Mouse (Mus musculus): ENCODE data around the gene Acot12. TPM values are rescaled to one million over a fixed set of nuclear protein-coding genes. Genes with fewer than 3 reads are reported as not detected.

Gene Acot12
- total RNA-seq, 1 experiment, result not detected

DNA sequence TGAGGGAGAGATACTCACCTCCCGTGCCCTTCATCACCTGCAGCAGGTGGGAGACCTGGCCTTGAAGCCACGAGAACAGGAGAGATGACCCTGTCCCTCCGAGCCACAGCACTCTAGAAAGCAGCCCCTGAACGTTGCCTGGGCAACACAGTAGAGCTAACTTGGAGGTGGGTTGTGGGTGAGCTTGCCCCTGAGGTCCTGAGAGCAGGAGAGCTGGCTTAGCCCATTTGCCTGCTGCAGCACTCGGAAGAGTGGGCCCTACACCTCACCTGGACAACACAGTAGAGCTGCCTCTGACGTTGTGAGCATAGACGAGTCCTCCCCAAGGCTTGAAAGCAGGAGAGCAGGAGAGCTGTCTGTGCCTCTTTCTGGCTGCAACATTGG lies 17.6 kb upstream of the Acot12 start:
- DNase-seq (ENCODE audit: low read depth, low spot score), result no peak

DNA sequence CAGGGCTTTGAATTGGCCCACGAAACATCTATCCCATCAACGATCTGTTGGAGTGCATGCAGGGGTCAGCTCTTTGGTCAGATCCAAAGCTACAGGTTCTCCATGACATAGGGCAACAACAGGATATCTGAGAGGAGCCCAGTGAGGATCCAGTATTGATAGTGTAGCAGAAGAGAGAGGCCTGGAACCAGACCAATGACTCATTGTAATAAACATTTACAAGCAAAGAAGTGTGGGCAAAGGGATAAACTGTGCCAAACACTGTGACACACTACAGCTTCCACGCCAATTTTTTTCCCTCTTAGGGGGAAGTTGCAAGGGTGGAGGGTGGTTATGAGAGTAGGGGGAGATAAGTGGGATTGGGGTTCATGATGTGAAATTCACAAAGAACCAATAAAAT lies 17.1 kb upstream of the Acot12 start:
- Histone ChIP-seq H3K4me3 (ENCODE audit: insufficient read depth in 1 of 2, low read depth in 1 of 2, low read length in 2 of 2, poor library complexity in 1 of 2, severe bottlenecking in 1 of 2) (no peak overlapping the region), H3K9me3 (ENCODE audit: control insufficient read depth, insufficient read depth, low read depth, low read length) (no peaks in the 10 kb centered on the region), H3K4me1 (ENCODE audit: control insufficient read depth in 2 of 2, insufficient read depth in 2 of 2, low read length in 2 of 2, poor library complexity in 1 of 2) (no peaks in the 10 kb centered on the region), H3K36me3 (ENCODE audit: control insufficient read depth, insufficient read depth, low read length, poor library complexity, severe bottlenecking) (no peaks in the 10 kb centered on the region), H3K27ac (ENCODE audit: insufficient read depth, low read depth, low read length, poor library complexity, severe bottlenecking) (no peak overlapping the region), H3K9ac (ENCODE audit: insufficient read depth, low read depth, low read length, poor library complexity, severe bottlenecking) (no peak overlapping the region)
- no peak for DNase-seq (ENCODE audit: low read depth, low spot score)
- TF ChIP-seq CHD2 (IDR thresholded peaks at IDR 0.05; ENCODE audit: low read depth, low read length) (no peak), ZNF384 (IDR thresholded peaks at IDR 0.05; ENCODE audit: low read depth, low read length) (no peak), ZC3H11A (IDR thresholded peaks at IDR 0.05; ENCODE audit: borderline replicate concordance, low read depth, low read length) (no peak), HCFC1 (IDR thresholded peaks at IDR 0.05; ENCODE audit: borderline replicate concordance, insufficient read depth, low read length) (no peak)
- in situ Hi-C loops (cut with MboI; ENCODE audit: low sequenced_read_pairs in 2 of 2, unreplicated experiment in 2 of 2), result no loop called here

More for the DNA sequence above, 17.6 kb upstream of the Acot12 start:
- no peaks in the 10 kb centered on the region for H3K4me1 ChIP-seq (ENCODE audit: control insufficient read depth in 2 of 2, insufficient read depth in 2 of 2, low read length in 2 of 2, poor library complexity in 1 of 2)
- H3K27ac ChIP-seq (ENCODE audit: insufficient read depth, low read depth, low read length, poor library complexity, severe bottlenecking), result no peak overlapping the region
- no peaks in the 10 kb centered on the region for H3K9me3 ChIP-seq (ENCODE audit: control insufficient read depth, insufficient read depth, low read depth, low read length)
- H3K4me3 ChIP-seq (ENCODE audit: insufficient read depth in 1 of 2, low read depth in 1 of 2, low read length in 2 of 2, poor library complexity in 1 of 2, severe bottlenecking in 1 of 2), result peak overlapping the region in 1 of 2 experiments; percentile 30; a peak in 1 of 4 replicates
- in situ Hi-C loops (cut with MboI; ENCODE audit: low sequenced_read_pairs in 2 of 2, unreplicated experiment in 2 of 2), result no loop called here
- H3K9ac ChIP-seq (ENCODE audit: insufficient read depth, low read depth, low read length, poor library complexity, severe bottlenecking), result no peak overlapping the region
- no peak for TF ChIP-seq ZC3H11A (IDR thresholded peaks at IDR 0.05; ENCODE audit: borderline replicate concordance, low read depth, low read length)
- no peak for TF ChIP-seq MAFK (IDR thresholded peaks at IDR 0.05; ENCODE audit: insufficient read depth, low read depth, low read length)
- no peak for TF ChIP-seq ZNF384 (IDR thresholded peaks at IDR 0.05; ENCODE audit: low read depth, low read length)
- no peak for TF ChIP-seq HCFC1 (IDR thresholded peaks at IDR 0.05; ENCODE audit: borderline replicate concordance, insufficient read depth, low read length)
- TF ChIP-seq CHD2 (IDR thresholded peaks at IDR 0.05; ENCODE audit: low read depth, low read length), result no peak
- no peaks in the 10 kb centered on the region for H3K36me3 ChIP-seq (ENCODE audit: control insufficient read depth, insufficient read depth, low read length, poor library complexity, severe bottlenecking)

DNA sequence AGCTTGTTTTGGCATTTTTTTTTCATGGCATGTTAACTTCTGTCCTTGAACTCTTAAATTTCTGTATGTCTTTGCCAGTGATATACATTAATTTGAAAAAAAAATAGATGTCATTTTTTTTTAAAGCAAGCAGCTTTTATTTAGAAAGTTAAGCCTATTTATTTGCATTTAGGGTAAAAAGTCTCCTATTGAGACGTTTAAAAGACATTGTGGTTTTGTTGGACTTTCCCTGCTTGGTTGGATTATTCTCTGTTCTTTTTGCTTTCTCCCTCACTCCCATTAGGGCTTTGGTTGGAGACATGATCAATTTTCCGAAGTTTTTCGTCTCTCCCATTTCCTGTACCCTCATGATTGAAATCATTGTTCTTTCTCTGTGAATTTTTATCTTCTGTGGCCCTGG lies 16.2 kb upstream of the Acot12 start:
- TF ChIP-seq MAFK (IDR thresholded peaks at IDR 0.05; ENCODE audit: insufficient read depth, low read depth, low read length), result no peak
- no peak for TF ChIP-seq HCFC1 (IDR thresholded peaks at IDR 0.05; ENCODE audit: borderline replicate concordance, insufficient read depth, low read length)
- TF ChIP-seq CHD2 (IDR thresholded peaks at IDR 0.05; ENCODE audit: low read depth, low read length), result no peak
- TF ChIP-seq ZC3H11A (IDR thresholded peaks at IDR 0.05; ENCODE audit: borderline replicate concordance, low read depth, low read length), result no peak
- no peak for TF ChIP-seq ZNF384 (IDR thresholded peaks at IDR 0.05; ENCODE audit: low read depth, low read length)
- in situ Hi-C loops (cut with MboI; ENCODE audit: low sequenced_read_pairs in 2 of 2, unreplicated experiment in 2 of 2), result no loop called here
- no peaks in the 10 kb centered on the region for H3K4me1 ChIP-seq (ENCODE audit: control insufficient read depth in 2 of 2, insufficient read depth in 2 of 2, low read length in 2 of 2, poor library complexity in 1 of 2)

GRCm38 (mm10) chr13:91727899-91728298 lies 13.4 kb upstream of the Acot12 start:
- H3K36me3 ChIP-seq (ENCODE audit: control insufficient read depth, insufficient read depth, low read length, poor library complexity, severe bottlenecking), result no peaks in the 10 kb centered on the region

More for the DNA sequence above, 16.2 kb upstream of the Acot12 start:
- no peak overlapping the region for H3K4me3 ChIP-seq (ENCODE audit: insufficient read depth in 1 of 2, low read depth in 1 of 2, low read length in 2 of 2, poor library complexity in 1 of 2, severe bottlenecking in 1 of 2)
- no peak overlapping the region for H3K27ac ChIP-seq (ENCODE audit: insufficient read depth, low read depth, low read length, poor library complexity, severe bottlenecking)
- H3K9me3 ChIP-seq (ENCODE audit: control insufficient read depth, insufficient read depth, low read depth, low read length), result no peaks in the 10 kb centered on the region
- H3K36me3 ChIP-seq (ENCODE audit: control insufficient read depth, insufficient read depth, low read length, poor library complexity, severe bottlenecking), result no peaks in the 10 kb centered on the region
- no peak for DNase-seq (ENCODE audit: low read depth, low spot score)
- H3K9ac ChIP-seq (ENCODE audit: insufficient read depth, low read depth, low read length, poor library complexity, severe bottlenecking), result no peak overlapping the region

GRCm38 (mm10) chr13:91737191-91737590 lies 4.1 kb upstream of the Acot12 start:
- Histone ChIP-seq H3K4me1 (ENCODE audit: control insufficient read depth in 2 of 2, insufficient read depth in 2 of 2, low read length in 2 of 2, poor library complexity in 1 of 2) (no peaks in the 10 kb centered on the region), H3K36me3 (ENCODE audit: control insufficient read depth, insufficient read depth, low read length, poor library complexity, severe bottlenecking) (no peaks in the 10 kb centered on the region), H3K9ac (ENCODE audit: insufficient read depth, low read depth, low read length, poor library complexity, severe bottlenecking) (no peak overlapping the region), H3K4me3 (ENCODE audit: insufficient read depth in 1 of 2, low read depth in 1 of 2, low read length in 2 of 2, poor library complexity in 1 of 2, severe bottlenecking in 1 of 2) (no peak overlapping the region), H3K27ac (ENCODE audit: insufficient read depth, low read depth, low read length, poor library complexity, severe bottlenecking) (no peak overlapping the region), H3K9me3 (ENCODE audit: control insufficient read depth, insufficient read depth, low read depth, low read length) (no peaks in the 10 kb centered on the region)
- no peak for DNase-seq (ENCODE audit: low read depth, low spot score)
- TF ChIP-seq ZC3H11A (IDR thresholded peaks at IDR 0.05; ENCODE audit: borderline replicate concordance, low read depth, low read length) (no peak), ZNF384 (IDR thresholded peaks at IDR 0.05; ENCODE audit: low read depth, low read length) (no peak), HCFC1 (IDR thresholded peaks at IDR 0.05; ENCODE audit: borderline replicate concordance, insufficient read depth, low read length) (no peak), CHD2 (IDR thresholded peaks at IDR 0.05; ENCODE audit: low read depth, low read length) (no peak), MAFK (IDR thresholded peaks at IDR 0.05; ENCODE audit: insufficient read depth, low read depth, low read length) (no peak)
- in situ Hi-C loops (cut with MboI; ENCODE audit: low sequenced_read_pairs in 2 of 2, unreplicated experiment in 2 of 2), result no loop called here

More at GRCm38 (mm10) chr13:91727899-91728298, 13.4 kb upstream of the Acot12 start:
- Histone ChIP-seq H3K9ac (ENCODE audit: insufficient read depth, low read depth, low read length, poor library complexity, severe bottlenecking) (no peak overlapping the region), H3K4me3 (ENCODE audit: insufficient read depth in 1 of 2, low read depth in 1 of 2, low read length in 2 of 2, poor library complexity in 1 of 2, severe bottlenecking in 1 of 2) (no peak overlapping the region), H3K4me1 (ENCODE audit: control insufficient read depth in 2 of 2, insufficient read depth in 2 of 2, low read length in 2 of 2, poor library complexity in 1 of 2) (no peaks in the 10 kb centered on the region), H3K9me3 (ENCODE audit: control insufficient read depth, insufficient read depth, low read depth, low read length) (no peaks in the 10 kb centered on the region), H3K27ac (ENCODE audit: insufficient read depth, low read depth, low read length, poor library complexity, severe bottlenecking) (no peak overlapping the region)
- TF ChIP-seq HCFC1 (IDR thresholded peaks at IDR 0.05; ENCODE audit: borderline replicate concordance, insufficient read depth, low read length), result no peak
- TF ChIP-seq MAFK (IDR thresholded peaks at IDR 0.05; ENCODE audit: insufficient read depth, low read depth, low read length), result peak; percentile 75; the same call in 1 of the 2 replicates
- TF ChIP-seq ZC3H11A (IDR thresholded peaks at IDR 0.05; ENCODE audit: borderline replicate concordance, low read depth, low read length), result no peak
- peak; percentile 4 for DNase-seq (ENCODE audit: low read depth, low spot score)
- in situ Hi-C loops (cut with MboI; ENCODE audit: low sequenced_read_pairs in 2 of 2, unreplicated experiment in 2 of 2), result no loop called here

Measured in ES-E14 (cell line).